8 mouse cellular contexts compared by ENCODE assay signal in the genomic region with DNA sequence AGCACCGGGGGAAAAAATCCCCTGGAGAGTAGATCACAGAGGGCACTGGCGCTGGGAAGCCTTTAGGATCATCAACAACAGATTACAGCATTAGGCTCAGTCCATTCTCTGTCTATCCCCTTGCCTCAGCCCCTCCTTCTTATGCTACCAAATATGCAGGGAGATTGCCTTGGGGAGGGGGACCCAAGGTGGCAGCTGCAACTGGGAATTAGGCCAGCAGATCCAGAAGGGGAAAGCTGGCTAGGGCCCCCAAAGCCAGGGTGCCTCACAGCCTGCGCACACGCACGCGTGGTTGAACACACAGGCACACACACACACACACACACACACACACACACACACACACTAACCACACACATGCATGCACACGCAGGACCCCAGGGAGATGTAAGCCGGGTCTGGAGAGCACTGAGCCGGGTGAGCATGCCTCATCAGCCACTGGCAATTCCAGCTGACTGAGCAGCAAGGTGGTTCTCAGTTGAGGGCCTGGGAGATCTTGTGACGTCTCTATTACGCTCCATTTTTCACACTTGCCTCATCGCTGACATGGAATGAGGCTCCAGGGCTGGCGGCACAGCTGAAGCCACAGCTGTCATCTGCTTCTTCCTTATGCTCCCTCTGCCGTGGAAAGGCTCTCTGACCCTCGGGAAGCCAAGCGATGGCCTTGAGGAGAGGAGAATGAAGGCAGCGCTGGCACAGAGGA. TPM values are rescaled to one million over a fixed set of nuclear protein-coding genes. Genes with fewer than 3 reads are reported as not detected.
DNase-seq lines count a peak whose midpoint lies in the region; ATAC-seq lines count a peak whose summit lies in the region.

No protein-coding gene starts in this region.

- no peak overlapping the region for H3K27ac ChIP-seq in heart, embryonic 11.5 days (ENCODE audit: low read depth, low read length)
- 0 out of 2 replicates have a peak overlapping the region, but pooled peaks have one; percentile 8 for H3K27ac ChIP-seq in embryonic facial prominence, embryonic 10.5 days (replicated peaks)
- H3K27ac ChIP-seq in neural tube, embryonic 11.5 days (ENCODE audit: low read depth, low read length): peak overlapping the region; percentile 29

- H3K4me2 ChIP-seq in heart, embryonic 11.5 days: peak overlapping the region; percentile 52
- peak overlapping the region; percentile 2; the same call in 1 of the 2 replicates for H3K4me2 ChIP-seq in neural tube, embryonic 11.5 days (ENCODE audit: low read depth)

- peaks cover 33% of the 10 kb centered on the region for H3K4me1 ChIP-seq in heart, embryonic 11.5 days (ENCODE audit: control insufficient read depth, insufficient read depth, low read length)
- peaks cover 69% of the 10 kb centered on the region for H3K4me1 ChIP-seq in embryonic facial prominence, embryonic 10.5 days
- peaks cover 12% of the 10 kb centered on the region; the same call in 1 of the 2 replicates for H3K4me1 ChIP-seq in neural tube, embryonic 11.5 days (ENCODE audit: control insufficient read depth, insufficient read depth, low read length)

- H3K9ac ChIP-seq in heart, embryonic 11.5 days (ENCODE audit: low read depth, low read length): no peak overlapping the region
- H3K9ac ChIP-seq in neural tube, embryonic 11.5 days (ENCODE audit: low read length): no peak overlapping the region

- ATAC-seq in heart, embryonic 11.5 days (replicated peaks; ENCODE audit: insufficient number of reproducible peaks, low FRiP score, low TSS enrichment): no peak
- no peak for ATAC-seq in neural tube, embryonic 11.5 days (ENCODE audit: insufficient read depth, low FRiP score, low TSS enrichment)

- WGBS in heart, embryonic 11.5 days (ENCODE audit: insufficient replicate concordance): 39% methylated on average over 17 of the region's 17 CpGs
- WGBS in embryonic facial prominence, embryonic 10.5 days: 43% methylated on average over 17 of the region's 17 CpGs
- WGBS in neural tube, embryonic 11.5 days: 35% methylated on average over 17 of the region's 17 CpGs

- no peaks in the 10 kb centered on the region for H3K9me3 ChIP-seq in heart, embryonic 11.5 days (replicated peaks; ENCODE audit: control insufficient read depth, low read length)
- no peaks in the 10 kb centered on the region for H3K9me3 ChIP-seq in embryonic facial prominence, embryonic 10.5 days
- H3K9me3 ChIP-seq in neural tube, embryonic 11.5 days (ENCODE audit: control insufficient read depth, low read length): no peaks in the 10 kb centered on the region

- DNase-seq in heart, adult 18-20 months: no peak
- DNase-seq in CD4-positive helper T cell, adult 2 months (ENCODE audit: low read depth, low spot score): peak; percentile 22
- DNase-seq in embryonic facial prominence, embryonic 10.5 days (ENCODE audit: low spot score): no peak
- DNase-seq in induced T-regulatory cell, adult 2 months (ENCODE audit: low read depth): peak; percentile 39
- peak; percentile 55 for DNase-seq in neural tube, embryonic 11.5 days (ENCODE audit: low spot score)
- DNase-seq in T-cell, adult 2 months (ENCODE audit: low spot score): no peak
- no peak for DNase-seq in right cerebral cortex, postnatal 4 days

- H3K4me3 ChIP-seq in heart, embryonic 11.5 days (ENCODE audit: low read depth, low read length): 0 out of 2 replicates have a peak overlapping the region, but pooled peaks have one; percentile 1
- H3K4me3 ChIP-seq in embryonic facial prominence, embryonic 10.5 days: peak overlapping the region; percentile 41
- no peak overlapping the region for H3K4me3 ChIP-seq in neural tube, embryonic 11.5 days (ENCODE audit: low read depth, low read length)

- H3K36me3 ChIP-seq in heart, embryonic 11.5 days (ENCODE audit: control insufficient read depth, insufficient read depth, low read length): no peaks in the 10 kb centered on the region
- H3K36me3 ChIP-seq in embryonic facial prominence, embryonic 10.5 days (replicated peaks): no peaks in the 10 kb centered on the region
- H3K36me3 ChIP-seq in neural tube, embryonic 11.5 days (ENCODE audit: control insufficient read depth, insufficient read depth, low read length): no peaks in the 10 kb centered on the region

- peaks cover 26% of the 10 kb centered on the region for H3K27me3 ChIP-seq in heart, embryonic 11.5 days (ENCODE audit: control insufficient read depth, insufficient read depth, low read length)
- H3K27me3 ChIP-seq in embryonic facial prominence, embryonic 10.5 days (replicated peaks; ENCODE audit: low read depth, poor library complexity, severe bottlenecking): peaks cover 60% of the 10 kb centered on the region
- no peaks in the 10 kb centered on the region for H3K27me3 ChIP-seq in neural tube, embryonic 11.5 days (ENCODE audit: control insufficient read depth, insufficient read depth, low read length)

RNA-seq across cellular contexts. Expression of gene Cabp1, which starts 7.7 kb away (rescaled TPM):
- polyA plus RNA-seq in heart, embryonic 11.5 days (2014; fragmentation: Nextera tagmentation; extraction: Ambion mirVana): 0.63 and 1.3 TPM in 2 replicates
- 1 to 10 TPM; 1.8 to 2.0 TPM for total RNA-seq in heart, adult 18-20 months (2021)
- polyA plus RNA-seq in embryonic facial prominence, embryonic 10.5 days (2016; fragmentation: Nextera tagmentation; extraction: Ambion mirVana): 1.3 and 1.4 TPM in 2 replicates
- 11.4 and 12.3 TPM in 2 replicates for polyA plus RNA-seq in neural tube, embryonic 11.5 days (2014; fragmentation: Nextera tagmentation; extraction: Ambion mirVana)

RNA-seq across cellular contexts. Expression of gene Mlec, which starts 28.5 kb away (rescaled TPM):
- 68.9 and 77.8 TPM in 2 replicates for polyA plus RNA-seq in heart, embryonic 11.5 days (2014; fragmentation: Nextera tagmentation; extraction: Ambion mirVana)
- total RNA-seq in heart, adult 18-20 months (2021): 10 to 100 TPM; 81.5 to 82.4 TPM
- polyA plus RNA-seq in embryonic facial prominence, embryonic 10.5 days (2016; fragmentation: Nextera tagmentation; extraction: Ambion mirVana): 73.6 and 80.6 TPM in 2 replicates
- polyA plus RNA-seq in neural tube, embryonic 11.5 days (2014; fragmentation: Nextera tagmentation; extraction: Ambion mirVana): 50.1 and 56.9 TPM in 2 replicates

RNA-seq across cellular contexts. Expression of gene Pop5, which starts 49.1 kb away (rescaled TPM):
- polyA plus RNA-seq in heart, embryonic 11.5 days (2014; fragmentation: Nextera tagmentation; extraction: Ambion mirVana): 86.9 and 90.6 TPM in 2 replicates
- 10 to 100 TPM; 35.6 to 37.4 TPM for total RNA-seq in heart, adult 18-20 months (2021)
- polyA plus RNA-seq in embryonic facial prominence, embryonic 10.5 days (2016; fragmentation: Nextera tagmentation; extraction: Ambion mirVana): 114 and 122 TPM in 2 replicates
- 121 and 122 TPM in 2 replicates for polyA plus RNA-seq in neural tube, embryonic 11.5 days (2014; fragmentation: Nextera tagmentation; extraction: Ambion mirVana)

RNA-seq across cellular contexts. Expression of gene Unc119b, which starts 51.7 kb away (rescaled TPM):
- 18.9 and 21.6 TPM in 2 replicates for polyA plus RNA-seq in heart, embryonic 11.5 days (2014; fragmentation: Nextera tagmentation; extraction: Ambion mirVana)
- total RNA-seq in heart, adult 18-20 months (2021): 10 to 100 TPM; 19.3 to 20.2 TPM
- 63.5 and 68.7 TPM in 2 replicates for polyA plus RNA-seq in embryonic facial prominence, embryonic 10.5 days (2016; fragmentation: Nextera tagmentation; extraction: Ambion mirVana)
- 67.7 and 73.4 TPM in 2 replicates for polyA plus RNA-seq in neural tube, embryonic 11.5 days (2014; fragmentation: Nextera tagmentation; extraction: Ambion mirVana)

Comparison
In these comparisons a context has a peak if more than half of its experiments do, and no peak if none do; other contexts are left out.
1. DNase-seq: peak in CD4-positive helper T cell, adult 2 months (single experiment), induced T-regulatory cell, adult 2 months (single experiment) and neural tube, embryonic 11.5 days (single experiment); none in heart, adult 18-20 months (0 of 2), embryonic facial prominence, embryonic 10.5 days (single experiment), T-cell, adult 2 months (single experiment) and right cerebral cortex, postnatal 4 days (single experiment).